Mouse (Mus musculus): ENCODE results near the gene Fam240a.

Gene Fam240a

DNA sequence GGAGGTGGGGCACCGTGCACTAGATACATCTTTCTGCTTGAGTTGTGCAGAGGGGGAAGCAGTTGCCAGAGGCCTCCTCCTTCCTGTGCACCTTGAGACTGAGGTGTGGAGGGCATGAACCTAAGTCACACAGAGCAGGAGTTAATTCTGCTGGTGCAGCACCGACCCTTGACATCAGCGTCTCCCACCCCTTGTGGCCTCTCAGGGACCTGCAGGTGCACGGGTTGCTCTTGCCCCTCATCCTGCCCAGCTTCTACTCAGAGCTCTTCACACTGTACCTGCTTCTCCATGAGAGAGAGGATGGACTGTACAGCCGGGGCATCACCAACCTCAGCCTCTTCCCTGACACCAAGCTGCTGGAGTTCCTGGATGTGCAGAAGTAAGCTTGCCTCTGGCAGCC lies 21.2 kb downstream of the Fam240a start:
- DNase-seq (ENCODE audit: low read depth, low spot score): no peak

DNA sequence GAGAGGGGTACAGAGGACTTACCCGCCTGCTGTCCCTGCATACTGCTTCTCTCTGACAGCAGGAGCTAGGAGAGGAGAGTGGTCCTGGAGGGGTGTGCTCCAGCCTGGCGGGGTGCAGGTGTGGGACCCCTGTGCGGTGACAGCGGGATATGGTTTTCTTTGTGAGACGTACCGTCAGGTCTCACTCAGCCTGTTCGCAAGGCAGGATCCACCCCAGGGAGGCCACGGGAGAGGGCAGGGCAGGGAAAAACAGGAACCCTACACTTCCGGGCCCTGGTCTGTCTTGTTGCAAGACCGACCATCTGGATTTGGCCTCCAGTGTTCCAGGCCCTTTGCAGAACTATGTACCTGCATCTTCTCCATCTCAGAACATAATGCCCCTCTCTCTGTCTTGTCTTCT lies 23.2 kb downstream of the Fam240a start:
- no peak for DNase-seq (ENCODE audit: low read depth, low spot score)

DNA sequence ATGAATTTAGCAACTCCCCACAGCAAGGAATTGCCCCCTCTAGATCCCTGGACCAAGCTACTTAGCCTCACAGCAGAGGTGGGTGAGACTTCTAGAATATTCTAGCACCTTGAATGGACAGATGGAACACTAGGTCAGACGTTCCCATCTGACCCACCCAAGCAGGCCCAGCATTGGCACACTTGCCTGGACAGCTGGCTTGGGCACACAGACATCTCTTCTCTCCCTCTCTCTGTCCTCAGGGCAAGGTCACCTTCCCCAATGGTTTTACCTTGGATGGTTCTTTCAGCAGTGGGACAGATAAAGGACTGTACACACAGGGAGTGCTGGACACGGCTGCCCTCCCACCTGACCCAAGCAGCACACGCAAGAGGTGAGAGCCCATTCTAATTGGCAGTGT lies 24.1 kb downstream of the Fam240a start:
- no peak for DNase-seq (ENCODE audit: low read depth, low spot score)

DNA sequence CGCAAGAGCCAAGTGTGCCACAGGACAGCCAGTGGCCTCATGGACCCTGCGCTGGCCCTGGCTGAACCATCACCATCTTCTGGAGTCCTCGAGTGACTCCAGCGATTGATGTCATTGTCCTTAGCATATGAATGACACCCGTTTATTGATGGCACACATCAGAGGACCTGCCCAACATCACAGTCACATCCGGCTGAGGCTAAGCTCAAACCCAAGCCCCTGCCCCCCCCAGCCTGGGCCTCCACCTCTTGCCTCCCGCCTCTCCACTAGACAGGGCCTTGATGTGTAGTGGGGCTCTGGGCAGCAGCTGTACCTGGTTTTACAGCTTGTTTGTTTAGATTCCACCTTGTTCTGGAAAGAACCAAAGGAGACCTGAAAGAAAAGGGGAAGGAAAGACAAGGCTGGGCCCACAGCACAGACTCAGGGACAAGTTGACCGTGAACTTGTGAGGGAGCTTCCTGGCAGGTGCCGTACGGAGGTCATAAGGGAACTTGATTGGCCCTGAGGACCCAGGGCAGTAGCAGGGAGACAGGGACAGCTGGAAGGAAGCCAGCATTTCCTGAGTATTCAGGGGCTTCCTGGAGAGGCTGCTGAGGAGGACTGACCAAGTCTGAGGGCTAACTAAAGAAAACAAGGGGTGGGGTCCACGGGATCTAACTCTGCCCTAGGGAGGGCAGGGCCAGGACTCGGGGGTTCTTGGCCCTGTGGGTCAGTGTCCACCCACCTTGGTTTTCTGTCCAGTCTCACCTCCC lies 25.4 kb downstream of the Fam240a start:
- DNase-seq (ENCODE audit: low read depth, low spot score): no peak

DNA sequence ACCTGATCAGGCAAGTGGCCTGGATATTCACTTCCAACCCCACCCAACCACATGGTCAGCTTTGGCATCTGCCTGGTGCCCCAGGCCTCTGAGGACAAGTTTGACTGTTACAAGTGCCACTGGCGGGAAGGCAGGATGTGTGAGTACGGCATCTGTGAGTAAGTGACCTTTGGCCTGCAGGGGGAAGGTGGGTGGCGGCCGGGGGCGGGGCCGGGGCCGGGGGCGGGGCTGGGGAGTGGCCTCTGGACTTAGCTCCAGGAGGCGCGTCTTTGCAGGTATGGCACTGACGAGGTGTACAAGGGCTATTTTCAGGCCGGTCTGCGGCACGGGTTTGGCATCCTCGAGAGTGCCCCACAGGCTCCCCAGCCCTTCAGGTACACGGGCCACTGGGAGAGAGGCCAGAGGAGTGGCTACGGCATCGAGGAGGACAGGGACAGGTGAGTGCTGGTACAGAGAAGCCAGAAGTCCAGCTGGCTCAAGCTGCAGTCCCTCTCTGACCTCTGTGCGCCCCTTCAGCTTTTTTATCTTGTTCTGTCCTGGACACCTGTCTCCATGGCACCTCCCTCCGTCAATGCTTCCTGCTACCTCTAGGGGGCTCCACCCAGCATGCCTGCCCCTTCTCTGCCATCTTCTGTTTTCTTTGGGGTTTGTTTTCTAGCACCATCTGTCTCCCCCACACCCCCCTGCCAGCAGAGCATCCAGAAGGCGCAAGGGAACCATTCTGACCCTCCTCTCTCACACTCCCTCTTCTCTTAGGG lies 26.5 kb downstream of the Fam240a start:
- DNase-seq (ENCODE audit: low read depth, low spot score): no peak

DNA sequence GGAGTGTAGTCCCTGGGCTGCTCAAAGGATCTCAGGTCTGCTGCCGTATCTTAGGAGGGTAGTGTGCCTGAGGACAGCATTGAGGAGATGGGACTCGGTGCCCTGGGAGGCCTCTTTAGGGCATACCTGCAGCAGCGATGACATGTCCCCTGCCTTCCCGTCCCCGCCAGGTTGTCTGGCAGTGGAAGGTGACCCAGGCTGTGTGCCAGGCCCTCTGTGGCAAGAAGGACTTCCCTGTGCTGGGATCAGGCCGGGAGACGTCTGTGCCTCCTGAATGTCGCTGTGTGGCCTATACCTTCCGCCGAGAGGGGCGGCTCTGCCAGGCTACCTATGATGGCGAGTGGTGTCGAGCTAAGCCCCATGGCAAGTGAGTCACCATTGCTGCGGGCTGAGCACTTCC lies 27.7 kb downstream of the Fam240a start:
- DNase-seq (ENCODE audit: low read depth, low spot score): no peak

DNA sequence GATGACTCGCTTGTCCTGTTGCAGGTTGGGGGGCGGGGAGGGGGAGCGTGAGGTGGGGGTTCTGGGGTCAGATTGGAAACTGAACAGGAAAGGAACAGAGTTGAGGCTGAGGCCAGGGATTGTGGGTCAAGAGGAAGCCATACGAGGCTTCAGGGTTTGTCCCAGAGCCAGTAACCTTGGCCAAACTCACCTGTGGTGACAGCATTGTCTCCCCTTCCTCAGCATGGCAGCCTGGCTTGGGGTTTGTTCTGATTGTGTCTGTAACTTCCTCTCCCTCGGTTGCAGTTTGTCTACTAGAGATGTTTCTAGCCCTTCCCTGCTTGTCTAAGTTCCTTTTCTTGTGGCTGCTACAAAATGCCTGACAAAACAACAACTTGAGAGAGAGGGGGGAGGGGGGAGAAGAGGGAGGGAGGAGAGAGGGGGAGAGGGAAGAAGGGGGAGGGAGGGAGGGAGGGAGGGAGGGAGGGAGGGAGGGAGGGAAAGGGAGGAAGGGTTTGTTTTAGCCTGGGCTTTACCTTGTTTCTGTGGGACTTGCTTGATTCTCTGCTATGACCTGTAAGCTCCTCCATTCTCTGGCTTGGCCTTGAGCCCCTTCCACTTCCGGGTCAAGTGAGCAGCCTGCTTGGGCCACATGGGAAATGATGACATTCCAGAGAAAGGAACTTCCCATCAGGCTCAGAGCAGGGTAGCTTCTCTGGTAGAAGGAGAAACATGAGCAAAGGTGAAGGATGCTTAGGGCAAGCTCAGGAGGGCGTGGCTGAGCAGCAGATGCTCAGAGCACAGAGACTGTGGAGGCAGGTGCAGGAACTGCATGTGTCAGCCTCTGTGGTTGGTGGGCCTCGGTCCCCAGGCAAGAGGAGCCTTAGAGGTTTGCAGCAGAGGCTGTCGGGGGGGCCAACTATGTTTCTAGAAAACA lies 29.0 kb downstream of the Fam240a start:
- DNase-seq (ENCODE audit: low read depth, low spot score): no peak

DNA sequence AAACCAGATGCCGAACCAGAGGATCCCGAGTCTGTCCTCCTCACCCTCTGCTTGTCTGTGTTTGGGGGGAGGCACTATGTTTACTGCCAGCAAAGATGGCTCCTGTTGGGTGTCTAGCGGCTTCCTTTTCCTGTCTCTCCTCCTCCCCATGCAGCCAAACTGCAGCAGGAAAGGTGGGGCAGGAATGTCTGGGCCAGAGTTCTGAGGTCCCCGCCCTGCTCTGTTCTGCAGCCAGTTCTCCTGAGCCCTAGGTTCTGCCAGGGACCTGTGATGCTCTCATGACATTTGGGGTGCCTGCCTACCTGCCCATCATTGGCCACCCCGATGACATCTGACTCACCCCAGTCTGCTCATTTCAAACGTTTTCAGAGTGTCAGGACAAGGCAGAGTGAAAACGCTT lies 34.7 kb downstream of the Fam240a start:
- no peak for DNase-seq (ENCODE audit: low read depth, low spot score)

DNA sequence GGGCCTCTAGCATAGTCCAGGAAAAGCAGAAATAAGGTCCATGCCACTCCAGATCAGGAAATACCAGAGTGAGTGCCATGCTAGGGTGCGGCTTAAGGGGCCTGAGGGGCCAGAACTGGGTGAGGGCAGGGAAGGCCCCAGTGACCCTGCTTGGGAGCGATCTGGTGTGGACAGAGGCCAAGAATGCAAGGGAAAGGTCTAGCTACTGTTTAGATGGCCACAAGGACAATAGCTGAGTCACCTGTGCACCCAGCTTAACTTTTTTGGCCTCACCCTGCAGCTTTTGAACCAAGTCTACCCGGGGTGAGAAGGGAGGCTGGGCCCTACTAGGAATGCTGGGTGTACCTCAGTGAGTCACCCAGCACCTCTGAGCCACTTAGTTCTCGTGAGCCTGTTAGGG lies 35.9 kb downstream of the Fam240a start:
- no peak for DNase-seq (ENCODE audit: low read depth, low spot score)

DNA sequence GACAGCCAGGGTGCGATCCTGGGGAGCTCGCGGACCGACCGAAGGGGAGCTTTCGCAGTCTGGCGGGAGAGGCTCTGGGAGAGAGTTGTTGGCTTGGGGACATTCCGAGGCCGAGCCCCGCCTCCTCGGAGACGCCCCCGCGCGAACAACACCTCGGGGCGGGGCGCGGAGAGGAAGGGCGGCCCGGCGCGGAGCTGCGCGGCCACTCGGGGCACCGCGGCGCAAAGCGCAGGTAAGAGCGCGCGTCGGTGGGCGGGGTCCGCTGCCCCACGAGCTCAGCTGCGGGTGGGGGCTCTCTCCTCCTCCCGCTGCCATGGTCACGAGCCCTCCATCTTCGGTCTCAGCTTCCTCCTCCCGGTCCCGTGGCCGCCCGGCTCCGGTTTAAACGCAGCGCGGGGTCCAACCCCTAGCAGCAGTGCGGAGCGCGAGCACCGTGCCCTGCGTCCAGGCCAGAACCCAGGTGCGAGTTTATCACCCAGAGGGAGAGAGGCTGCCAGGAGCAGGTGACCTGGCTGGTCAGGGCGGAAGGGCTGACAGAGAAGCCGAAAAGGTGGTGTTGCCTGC lies 36.6 kb downstream of the Fam240a start, which contains the start of gene Tmie:
TSS of gene Tmie (minus strand) at position 116 of the 564 bp plus-strand sequence.
- DNase-seq (ENCODE audit: low read depth, low spot score): no peak

DNA sequence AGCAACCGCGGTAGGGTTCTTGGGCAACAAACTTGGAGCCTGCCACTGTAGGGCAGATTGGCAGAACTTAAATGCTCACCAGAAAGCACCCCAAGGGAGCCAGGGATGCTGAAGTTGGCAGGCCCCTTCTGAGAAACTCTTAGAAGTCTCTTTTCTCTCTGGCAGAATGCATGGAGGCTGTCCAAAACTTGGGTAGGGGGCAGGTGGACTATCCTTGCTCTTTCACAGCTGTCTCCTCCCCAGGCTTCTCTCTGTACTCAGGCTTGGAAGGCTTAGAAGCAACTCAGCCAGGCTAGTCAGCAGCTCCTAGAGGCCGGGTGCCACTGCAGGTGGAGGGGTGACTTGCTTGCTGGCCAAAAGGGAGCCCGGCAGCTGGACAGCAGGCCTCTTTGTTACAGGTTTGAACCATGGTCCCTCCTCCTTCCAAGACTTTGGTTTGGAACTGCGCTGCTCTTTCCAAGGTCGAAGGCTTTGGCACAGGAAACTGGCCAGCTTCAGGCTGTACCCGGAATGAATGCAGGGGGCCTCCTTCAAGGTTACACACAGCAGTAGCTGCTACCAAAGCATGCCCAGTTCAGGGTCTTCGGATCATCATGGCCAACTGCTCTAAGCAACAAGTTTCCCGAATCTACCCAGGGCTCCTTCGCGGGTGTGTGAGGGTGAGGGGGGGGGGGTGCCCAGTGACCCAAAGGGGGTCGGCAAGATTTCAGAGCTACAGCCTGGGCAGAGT lies 37.3 kb downstream of the Fam240a start, which contains the start of gene Als2cl:
TSS of gene Als2cl (plus strand) at position 680 of the 730 bp plus-strand sequence.
- DNase-seq (ENCODE audit: low read depth, low spot score): no peak

DNA sequence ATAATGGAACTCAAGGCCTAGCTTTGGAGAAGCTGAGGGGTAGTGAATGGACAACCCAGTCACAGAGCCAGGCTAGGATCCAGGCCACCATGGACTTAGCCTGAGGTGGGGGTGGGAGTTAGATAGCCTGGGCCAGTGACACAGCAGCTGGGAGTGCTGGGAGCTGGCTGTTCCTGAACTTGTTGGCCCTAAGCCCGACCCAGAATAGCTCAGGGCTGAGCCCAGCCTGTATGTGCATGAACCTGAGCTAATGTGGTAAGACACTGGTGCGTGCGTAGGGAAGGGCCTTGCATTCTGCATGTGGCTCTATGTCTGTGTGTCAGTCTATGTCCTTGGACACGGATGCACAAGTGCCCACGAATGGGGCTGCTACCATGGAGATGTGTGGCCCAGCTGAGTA lies 38.8 kb downstream of the Fam240a start:
- no peak for DNase-seq (ENCODE audit: low read depth, low spot score)

DNA sequence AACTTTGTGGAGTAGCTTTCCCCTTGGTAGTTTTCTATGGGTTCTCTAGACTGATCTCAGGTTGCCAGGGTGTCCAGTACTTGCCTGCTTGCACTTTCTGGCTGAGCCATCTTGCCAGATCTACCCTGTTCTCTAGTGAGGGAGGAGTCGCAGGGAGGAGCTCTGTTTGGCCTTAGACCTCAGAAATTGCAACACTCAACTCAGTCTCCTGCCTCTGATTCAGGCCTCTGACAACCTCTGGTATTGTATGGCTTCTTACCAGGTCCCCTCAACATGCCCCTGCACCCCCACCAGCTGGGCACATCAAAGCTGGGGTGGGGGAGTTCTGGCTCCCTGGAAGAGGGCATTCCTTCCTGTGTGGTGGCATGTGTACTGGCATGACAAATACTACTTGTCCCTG lies 39.3 kb downstream of the Fam240a start:
- DNase-seq (ENCODE audit: low read depth, low spot score): no peak

DNA sequence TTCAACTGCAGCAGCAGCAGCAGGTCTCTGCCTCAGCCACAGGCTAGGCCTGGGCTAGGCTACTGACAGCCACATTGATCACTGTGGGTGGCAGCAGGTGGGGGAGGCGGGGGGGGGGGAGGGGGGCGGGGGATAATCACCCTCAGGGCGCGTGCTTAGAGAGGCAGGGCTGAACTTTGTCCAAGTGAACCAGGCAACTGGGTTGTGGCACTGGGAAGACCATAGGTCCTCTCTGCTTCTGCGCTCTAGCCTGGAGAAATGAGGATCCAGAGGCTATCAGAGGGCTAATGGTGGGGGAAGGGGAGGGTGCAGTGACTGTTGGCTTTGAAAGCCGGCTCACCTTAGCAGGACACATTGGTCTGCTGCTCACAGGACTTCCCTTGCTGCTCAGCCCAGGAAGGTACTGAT lies 41.4 kb downstream of the Fam240a start:
- DNase-seq (ENCODE audit: low read depth, low spot score): no peak

DNA sequence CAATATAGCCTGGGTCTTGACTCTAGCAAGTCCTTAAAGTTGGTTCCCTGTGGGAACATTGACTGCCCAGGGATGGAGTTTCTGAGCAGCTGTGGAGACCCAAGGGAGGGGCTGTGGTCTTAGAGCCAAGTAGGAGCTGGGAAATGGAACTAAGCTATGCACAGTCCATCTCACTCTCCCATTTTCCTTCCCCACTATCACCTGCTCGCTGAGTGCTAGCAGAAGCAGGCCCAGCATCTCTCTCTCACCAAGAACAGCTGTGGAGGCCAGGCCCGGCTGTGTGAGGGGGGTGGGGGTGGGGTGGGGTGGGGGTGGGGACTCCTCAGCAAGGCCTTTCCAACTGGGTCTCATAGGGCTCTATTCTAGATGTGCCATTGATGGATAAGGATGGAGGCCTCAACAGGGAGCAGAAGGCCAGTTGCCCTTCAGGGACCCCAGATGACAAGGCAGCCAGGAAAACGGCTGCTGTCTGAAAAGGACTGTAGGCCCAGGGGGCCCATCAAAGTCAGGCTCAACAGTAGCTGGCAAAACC lies 41.9 kb downstream of the Fam240a start:
- DNase-seq (ENCODE audit: low read depth, low spot score): no peak

DNA sequence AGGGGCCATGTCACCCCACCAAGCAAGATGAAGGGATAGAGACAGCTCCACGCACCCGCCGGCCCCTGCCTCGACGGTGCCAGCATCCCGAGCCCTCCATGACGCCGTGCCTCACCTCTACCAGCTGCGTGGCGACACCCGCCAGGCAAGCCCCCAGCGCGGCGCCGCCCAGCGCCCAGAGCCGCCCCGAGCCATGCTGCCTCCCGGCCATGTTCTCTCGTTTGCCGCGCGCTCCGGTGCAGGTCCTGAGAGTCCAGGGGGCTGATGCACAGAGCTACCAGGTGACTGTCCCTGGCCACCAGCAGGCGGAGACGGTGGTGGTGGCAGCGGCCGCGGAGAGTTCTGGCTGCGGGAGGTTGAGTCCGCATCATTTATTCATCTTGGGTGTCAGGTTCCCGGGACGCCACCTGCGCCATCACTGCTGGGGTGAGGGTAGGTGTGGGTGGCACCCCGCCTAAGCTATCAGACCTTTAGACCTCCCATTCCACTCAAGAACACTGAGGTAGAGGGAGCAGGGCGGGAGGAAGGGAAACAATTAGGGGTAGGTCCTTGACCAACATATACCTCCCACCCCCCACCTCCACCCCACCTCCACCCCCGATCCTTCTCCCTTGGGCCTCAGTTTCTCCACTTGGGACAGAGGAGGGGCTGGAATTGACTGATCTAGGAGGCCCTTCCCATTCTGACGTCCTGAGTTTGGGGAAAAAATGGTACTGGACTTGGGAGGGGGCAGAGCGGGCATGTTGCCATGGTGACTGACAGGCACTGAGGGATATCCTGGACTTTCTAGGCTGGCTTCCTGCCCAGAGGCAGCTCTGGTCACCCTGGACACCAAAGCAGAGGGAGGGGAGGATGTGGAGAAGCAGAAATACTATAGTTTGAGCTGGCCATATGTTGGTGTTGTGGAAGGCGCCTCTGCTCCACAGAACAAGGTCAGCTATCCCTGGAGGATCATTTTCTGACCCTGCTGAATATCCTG lies 42.7 kb downstream of the Fam240a start:
- peak; percentile 21 for DNase-seq (ENCODE audit: low read depth, low spot score)

DNA sequence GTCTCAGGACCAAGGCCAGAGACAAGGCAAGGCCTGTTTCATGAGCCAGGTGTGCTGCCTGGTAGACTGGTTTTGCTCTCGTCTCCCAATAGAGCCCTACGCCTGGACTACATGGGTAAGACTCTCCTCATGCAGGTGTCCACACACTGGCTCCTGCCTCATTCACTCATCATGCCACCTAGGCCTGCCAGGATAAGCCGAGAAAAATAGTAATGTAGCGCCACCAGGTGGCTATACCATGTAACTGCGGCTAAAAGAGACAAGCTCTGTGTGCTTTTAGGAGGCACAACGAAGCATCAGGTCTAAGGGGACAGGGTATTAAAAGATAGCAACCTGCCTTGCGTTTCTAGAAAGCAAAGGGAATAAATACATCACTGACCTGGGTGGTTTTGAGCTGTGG lies 45.6 kb downstream of the Fam240a start:
- DNase-seq (ENCODE audit: low read depth, low spot score): peak; percentile 23
